ENCODE assay signal across 33 mouse cellular contexts in genomic region chr17:80086591-80086990, GRCm38 (mm10).
"Had no signal": no experiment of that assay in that cellular context is flagged by ENCODE, and none has a peak within 500 bp of the region (broad histone marks: within the 10 kb centered on the region; RNA-seq: fewer than 3 reads in every experiment).

No protein-coding gene starts in this region.

- DNase-seq: heart, postnatal 10 days; heart, postnatal 14 days; heart, postnatal 36 days; heart, postnatal 4 days; kidney, adult 11 months; kidney, adult 18-20 months; kidney, adult 2 months; kidney, adult 8-10 months; kidney, adult 9 months; kidney, postnatal 10 days; kidney, postnatal 14 days; kidney, postnatal 25 days; kidney, postnatal 36 days; kidney, postnatal 4 days; layer of hippocampus, adult 9-11 months had no signal

- H3K4me1 ChIP-seq: heart, embryonic 15.5 days; hindbrain, embryonic 10.5 days; hindbrain, embryonic 12.5 days; hindbrain, embryonic 13.5 days; hindbrain, embryonic 15.5 days; intestine, embryonic 15.5 days; kidney, embryonic 15.5 days had no signal

- ATAC-seq: hindbrain, embryonic 16.5 days; hindbrain, postnatal 0 days; inflammation-experienced regulatory T-cells, adult 6 months; intestine, embryonic 15.5 days; intestine, embryonic 16.5 days; intestine, postnatal 0 days had no signal

- H3K27me3 ChIP-seq: heart, embryonic 12.5 days; heart, embryonic 13.5 days; heart, embryonic 15.5 days; hindbrain, embryonic 12.5 days; hindbrain, embryonic 13.5 days; hindbrain, embryonic 15.5 days; intestine, embryonic 15.5 days; kidney, embryonic 15.5 days had no signal

- H3K36me3 ChIP-seq: heart, embryonic 10.5 days; heart, embryonic 12.5 days; heart, embryonic 13.5 days; heart, embryonic 15.5 days; hindbrain, embryonic 10.5 days; hindbrain, embryonic 12.5 days; hindbrain, embryonic 13.5 days; hindbrain, embryonic 15.5 days; intestine, embryonic 15.5 days; kidney, embryonic 15.5 days had no signal

- H3K9ac ChIP-seq: heart, embryonic 12.5 days; heart, embryonic 13.5 days; heart, embryonic 15.5 days; hindbrain, embryonic 12.5 days; hindbrain, embryonic 13.5 days; hindbrain, embryonic 14.5 days; hindbrain, embryonic 15.5 days; intestine, embryonic 15.5 days; kidney, embryonic 15.5 days had no signal

- H3K27ac ChIP-seq: heart, embryonic 10.5 days; heart, embryonic 13.5 days; heart, embryonic 15.5 days; hindbrain, embryonic 10.5 days; hindbrain, embryonic 12.5 days; hindbrain, embryonic 13.5 days; hindbrain, embryonic 14.5 days; hindbrain, embryonic 15.5 days; hindbrain, postnatal 0 days; intestine, embryonic 15.5 days; kidney, embryonic 15.5 days; kidney, postnatal 0 days; left cerebral cortex, adult 2 months had no signal

- H3K4me3 ChIP-seq: heart, embryonic 10.5 days; heart, embryonic 12.5 days; heart, embryonic 13.5 days; heart, embryonic 15.5 days; hindbrain, embryonic 10.5 days; hindbrain, embryonic 12.5 days; hindbrain, embryonic 13.5 days; hindbrain, embryonic 15.5 days; intestine, embryonic 15.5 days; kidney, embryonic 15.5 days; left cerebral cortex, adult 2 months had no signal
